In the genomic region with DNA sequence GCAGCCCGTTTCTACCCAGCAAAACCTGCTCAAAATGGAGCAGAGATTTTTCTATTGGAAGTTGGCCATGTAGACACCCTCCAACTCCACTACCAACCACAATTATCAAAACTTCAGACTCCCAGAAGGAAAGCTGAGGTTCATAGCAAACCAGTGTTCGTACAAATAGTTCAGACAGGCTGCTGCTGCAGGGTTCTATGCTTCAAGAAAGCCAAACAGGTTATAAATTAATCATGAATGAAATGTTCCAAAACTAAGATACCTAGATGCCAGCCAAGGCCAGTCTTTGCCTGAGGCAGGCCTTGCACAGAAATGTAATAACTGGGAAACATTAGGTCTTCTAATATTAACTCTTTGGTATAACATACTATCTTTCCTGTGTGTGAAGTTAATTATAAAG, we compare ENCODE assay signal across 16 mouse cellular contexts.
"Had no signal": no experiment of that assay in that cellular context is flagged by ENCODE, and none has a peak within 500 bp of the region (broad histone marks: within the 10 kb centered on the region; RNA-seq: fewer than 3 reads in every experiment).

No protein-coding gene starts in this region.

- ATAC-seq: inflammation-experienced regulatory T-cells, adult 6 months; intestine, postnatal 0 days; liver, embryonic 12.5 days; midbrain, embryonic 15.5 days had no signal

- DNase-seq: left cerebral cortex, postnatal 4 days; lung, embryonic 14.5 days; lung, postnatal 10 days; lung, postnatal 4 days; right cerebral cortex, postnatal 4 days; spleen, adult 18-20 months; thymus, adult 18-20 months; thymus, postnatal 14 days had no signal

- H3K9me3 ChIP-seq: limb, embryonic 13.5 days; liver, embryonic 12.5 days; megakaryocyte, embryonic 14.5 days; midbrain, embryonic 15.5 days; neural tube, embryonic 12.5 days had no signal

- H3K4me3 ChIP-seq: limb, embryonic 13.5 days; liver, embryonic 12.5 days; megakaryocyte, embryonic 14.5 days; midbrain, embryonic 15.5 days; neural tube, embryonic 12.5 days had no signal

- H3K4me1 ChIP-seq: limb, embryonic 13.5 days; liver, embryonic 12.5 days; megakaryocyte, embryonic 14.5 days; midbrain, embryonic 15.5 days; neural tube, embryonic 12.5 days had no signal

- H3K4me2 ChIP-seq: limb, embryonic 13.5 days; liver, embryonic 12.5 days; lung, embryonic 14.5 days; midbrain, embryonic 11.5 days; midbrain, embryonic 15.5 days; neural tube, embryonic 12.5 days had no signal

- H3K36me3 ChIP-seq: limb, embryonic 13.5 days; liver, embryonic 12.5 days; midbrain, embryonic 15.5 days; neural tube, embryonic 12.5 days had no signal

- H3K9ac ChIP-seq: limb, embryonic 13.5 days; liver, embryonic 12.5 days; lung, embryonic 14.5 days; midbrain, embryonic 15.5 days; neural tube, embryonic 12.5 days had no signal

- H3K27me3 ChIP-seq: limb, embryonic 13.5 days; liver, embryonic 12.5 days; megakaryocyte, embryonic 14.5 days; midbrain, embryonic 15.5 days; neural tube, embryonic 12.5 days had no signal

- H3K27ac ChIP-seq: limb, embryonic 13.5 days; liver, embryonic 12.5 days; midbrain, embryonic 15.5 days; neural tube, embryonic 12.5 days had no signal
